Mouse (Mus musculus) right cerebral cortex, postnatal 10 days (tissue): Measurements from ENCODE around the gene Slc39a13.
"Not testable (repeated sequence)": the region's sequence is repeated elsewhere in the genome, so short reads cannot be mapped to it uniquely, and the experiment has no call there.

Experiments
- DNase-seq, 2 experiments: peaks; one replicate each; pipeline ENCODE4 v3.0.0; 2021; ENCODE audit warnings: low spot score in 2 of 2

The Slc39a13 gene

GRCm38 (mm10) chr2:91070076-91070800, at the start of gene Slc39a13:
TSS of gene Slc39a13 (minus strand) at chr2:91070417.
- peak; percentile 96 to 97 for DNase-seq

- DNase-seq: no peak
Measured at GRCm38 (mm10) chr2:91119551-91119950, 49.3 kb upstream of the Slc39a13 start.

GRCm38 (mm10) chr2:91119061-91119460, 48.8 kb upstream of the Slc39a13 start:
- DNase-seq: no peak

GRCm38 (mm10) chr2:91118647-91119046, 48.4 kb upstream of the Slc39a13 start:
- DNase-seq: no peak

- no peak for DNase-seq
Measured at GRCm38 (mm10) chr2:91117585-91118275, 47.5 kb upstream of the Slc39a13 start, which contains the start of gene Mybpc3. TSS of gene Mybpc3 (plus strand) at chr2:91118144.

GRCm38 (mm10) chr2:91116842-91117241, 46.6 kb upstream of the Slc39a13 start:
- DNase-seq: no peak

GRCm38 (mm10) chr2:91115578-91115970, 45.4 kb upstream of the Slc39a13 start:
- DNase-seq: no peak

GRCm38 (mm10) chr2:91114781-91115577, 44.8 kb upstream of the Slc39a13 start:
- DNase-seq: peak; percentile 85 to 91

- no peak for DNase-seq
Measured at GRCm38 (mm10) chr2:91113852-91114251, 43.6 kb upstream of the Slc39a13 start.

GRCm38 (mm10) chr2:91113334-91113733, 43.1 kb upstream of the Slc39a13 start:
- no peak for DNase-seq

GRCm38 (mm10) chr2:91112491-91112890, 42.3 kb upstream of the Slc39a13 start:
- DNase-seq: no peak

- not testable (repeated sequence) for DNase-seq
Measured at GRCm38 (mm10) chr2:91111832-91112231, 41.6 kb upstream of the Slc39a13 start.

- DNase-seq: no peak
Measured at GRCm38 (mm10) chr2:91110429-91110828, 40.2 kb upstream of the Slc39a13 start.

GRCm38 (mm10) chr2:91109807-91110385, 39.7 kb upstream of the Slc39a13 start:
- DNase-seq: no peak

- DNase-seq: no peak
Measured at GRCm38 (mm10) chr2:91109241-91109640, 39.0 kb upstream of the Slc39a13 start.

GRCm38 (mm10) chr2:91108156-91108555, 37.9 kb upstream of the Slc39a13 start:
- no peak for DNase-seq

GRCm38 (mm10) chr2:91101124-91101740, 31.0 kb upstream of the Slc39a13 start:
- peak; percentile 84 to 94 for DNase-seq

GRCm38 (mm10) chr2:91098156-91098555, 27.9 kb upstream of the Slc39a13 start:
- DNase-seq: no peak

- DNase-seq: no peak
Measured at GRCm38 (mm10) chr2:91097015-91097414, 26.8 kb upstream of the Slc39a13 start.

GRCm38 (mm10) chr2:91096524-91096923, 26.3 kb upstream of the Slc39a13 start:
- peak; percentile 59 to 65 for DNase-seq

GRCm38 (mm10) chr2:91090827-91091226, 20.6 kb upstream of the Slc39a13 start:
- no peak for DNase-seq
